Mouse (Mus musculus): ENCODE measurements at regions not wholly inside any gene's neighbourhood (a gene's known extent, or its start where the extent isn't known, plus 50 kb on each side); places are given as distances from the start of the nearest gene placed in this dataset.

DNA sequence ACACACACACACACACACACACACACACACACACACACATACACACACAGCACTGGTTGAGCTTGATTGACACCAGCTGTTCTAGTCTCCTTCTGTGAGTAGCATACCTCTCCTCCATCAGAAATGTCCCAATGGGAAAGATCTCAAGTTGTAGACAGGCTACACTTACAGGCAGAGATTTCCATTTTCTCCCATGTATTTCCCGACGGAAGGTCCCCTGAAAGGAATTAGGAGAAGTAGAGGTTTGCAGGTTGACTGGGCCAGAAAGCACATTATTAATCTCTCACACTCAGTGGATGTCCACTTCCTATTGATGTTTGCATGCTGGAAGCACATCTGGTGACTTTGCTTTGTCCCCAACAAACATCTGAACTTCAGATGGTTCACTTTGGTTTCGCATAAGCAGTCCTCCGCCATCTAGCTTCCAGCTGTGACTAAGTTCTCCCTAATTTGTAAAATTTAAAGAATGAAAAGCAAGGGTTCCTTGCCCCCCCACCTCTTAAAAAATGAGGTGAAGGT lies 1323.8 kb upstream of the A1bg start:
- no peak for DNase-seq

GRCm38 (mm10) chr15:62245237-62245636 lies 1322.4 kb upstream of the A1bg start:
- no peak for DNase-seq

DNA sequence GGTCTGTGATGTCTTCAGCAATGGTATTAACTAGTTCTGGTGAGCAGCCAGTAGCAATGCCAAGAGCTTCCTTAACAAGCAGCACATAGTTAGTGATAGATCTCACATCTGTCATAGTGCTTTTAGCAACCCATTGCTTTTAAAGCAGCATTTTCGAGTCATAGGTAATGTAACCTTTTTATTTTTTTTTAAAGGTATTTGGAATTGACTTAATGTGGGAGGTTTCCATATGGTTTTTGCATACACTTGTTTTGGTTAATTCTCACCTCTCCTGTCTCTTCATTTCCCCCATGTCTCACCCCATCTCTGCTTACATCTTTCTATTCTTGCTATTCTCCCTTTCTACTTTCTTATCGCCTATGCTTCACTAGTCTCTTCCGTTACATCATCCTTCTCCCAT lies 1322.0 kb upstream of the A1bg start:
- DNase-seq = no peak

- DNase-seq = no peak
Measured at GRCm38 (mm10) chr15:62240031-62240430, 1317.2 kb upstream of the A1bg start.

GRCm38 (mm10) chr15:62238503-62239045 lies 1315.8 kb upstream of the A1bg start:
- DNase-seq = no peak

DNA sequence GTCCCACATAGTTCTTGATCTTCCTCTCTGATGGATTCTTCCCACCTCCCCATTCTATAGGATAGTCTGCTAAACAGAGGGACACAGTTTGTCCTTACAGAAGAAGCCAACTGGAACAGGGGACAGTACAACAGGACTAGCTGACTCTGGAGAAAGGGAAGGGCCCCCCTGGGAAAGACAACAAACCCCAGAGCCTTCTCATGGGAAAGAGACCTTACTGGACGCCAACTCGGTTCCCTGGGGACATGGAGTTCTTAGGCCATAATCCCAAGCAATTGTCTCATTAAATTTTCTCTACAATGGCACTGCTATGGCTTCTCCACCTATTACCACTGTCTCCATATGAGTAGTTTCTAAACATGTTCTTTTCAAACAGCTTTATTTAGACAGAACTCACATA lies 1313.2 kb upstream of the A1bg start:
- peak; percentile 24 to 37 for DNase-seq

DNA sequence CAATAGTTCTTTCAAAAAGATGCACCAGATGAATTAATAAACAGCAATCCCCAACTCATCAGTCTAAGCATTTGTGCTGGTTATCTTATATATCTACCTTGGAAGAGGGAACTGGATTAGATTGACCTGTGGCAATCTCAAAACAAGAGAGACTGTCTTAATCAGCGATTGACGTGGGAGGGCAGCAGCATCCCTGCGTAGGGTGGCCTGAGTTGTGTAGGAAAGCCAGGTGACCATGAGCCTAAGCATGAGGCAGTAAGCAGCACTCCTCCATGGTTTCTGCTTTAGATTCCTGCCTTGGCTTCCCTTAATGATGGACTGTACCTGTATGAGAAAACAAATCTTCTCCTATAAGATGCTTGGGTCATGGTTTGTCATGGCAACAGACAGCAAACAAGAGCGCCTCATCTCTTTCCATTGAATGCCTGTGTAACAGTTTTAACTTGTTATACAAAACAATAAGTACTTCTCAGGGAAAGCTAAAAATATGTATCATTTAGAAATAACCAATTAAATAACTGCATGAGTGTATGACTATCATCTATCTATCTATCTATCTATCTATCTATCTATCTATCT lies 1311.5 kb upstream of the A1bg start:
- DNase-seq = no peak

DNA sequence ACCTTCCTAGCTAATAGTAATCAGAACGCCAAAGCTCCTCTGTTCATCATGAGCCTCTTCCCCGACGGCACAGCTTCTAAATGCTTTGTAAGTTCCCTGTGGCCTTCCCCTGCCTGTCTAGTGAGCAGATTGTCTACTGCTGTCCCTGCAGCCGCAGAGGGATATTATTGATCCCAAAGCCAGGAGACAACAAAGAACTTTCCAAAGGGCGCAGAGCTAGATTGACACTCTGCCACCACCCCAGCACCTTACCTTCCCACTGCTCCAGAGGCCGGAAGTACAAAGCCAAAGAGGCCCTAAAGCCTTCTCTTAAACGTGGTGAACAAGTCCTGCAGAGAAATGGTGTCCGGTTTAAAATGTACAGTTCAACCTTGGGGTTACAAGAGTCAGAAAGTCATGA lies 1310.3 kb upstream of the A1bg start:
- no peak for DNase-seq

- no peak for DNase-seq
Measured at GRCm38 (mm10) chr15:62231709-62232108, 1308.9 kb upstream of the A1bg start.

DNA sequence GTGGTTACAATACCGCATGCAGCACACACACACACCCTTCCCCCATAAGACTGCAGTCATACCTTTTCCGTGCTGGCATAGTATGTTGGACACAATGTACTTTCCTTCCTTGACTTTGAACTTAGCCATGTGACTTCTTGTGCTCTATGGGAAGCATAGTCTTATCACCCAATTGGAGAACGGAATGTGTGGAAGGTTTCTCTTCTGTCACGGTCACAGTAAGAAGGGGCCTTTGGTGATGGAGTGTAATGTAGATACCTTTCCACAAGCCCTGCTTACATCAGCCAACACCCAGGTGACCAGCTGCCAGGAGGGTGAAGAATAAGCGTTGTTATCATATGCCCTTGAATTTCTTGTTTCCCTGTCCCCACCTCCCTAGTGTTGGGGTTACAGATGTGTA lies 1308.0 kb upstream of the A1bg start:
- DNase-seq = no peak

DNA sequence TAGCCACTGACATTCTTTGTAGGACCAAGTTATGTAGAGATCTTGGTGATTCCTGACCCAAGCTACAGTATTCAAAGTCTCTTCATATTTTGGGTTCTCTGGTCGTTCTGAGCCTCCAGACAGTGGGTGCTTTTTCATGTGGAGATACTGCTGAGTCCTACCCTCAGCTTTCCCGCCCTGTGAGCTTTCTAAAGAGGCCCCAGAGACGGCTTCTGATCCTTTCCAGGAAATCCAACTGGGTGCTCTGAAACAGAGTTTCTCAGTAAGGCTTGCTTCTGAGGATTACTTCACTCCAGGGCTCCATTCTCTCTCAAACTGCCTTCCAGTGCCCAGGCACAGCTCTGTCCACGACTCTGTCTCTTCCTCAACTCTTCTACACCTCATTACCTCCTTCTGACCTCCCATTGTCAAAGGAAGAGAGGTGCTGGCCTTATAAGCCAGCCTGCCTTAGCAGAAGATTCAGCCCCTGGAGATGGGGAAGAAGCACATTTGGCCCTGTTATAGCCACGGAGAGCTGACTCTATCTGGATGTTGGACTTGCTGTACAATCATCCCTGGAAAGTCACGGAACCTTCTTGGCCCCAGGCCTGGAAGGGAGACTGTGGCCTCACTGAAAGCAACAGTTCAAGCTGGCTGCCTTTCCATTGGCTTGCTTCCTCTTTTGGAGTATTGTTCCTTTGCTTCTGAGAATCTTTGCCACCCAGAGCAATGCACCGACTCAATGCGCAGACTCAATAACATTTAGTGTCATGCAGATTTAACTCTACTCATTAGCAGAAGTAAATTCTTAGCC lies 1306.9 kb upstream of the A1bg start:
- peak; percentile 83 to 84 for DNase-seq

DNA sequence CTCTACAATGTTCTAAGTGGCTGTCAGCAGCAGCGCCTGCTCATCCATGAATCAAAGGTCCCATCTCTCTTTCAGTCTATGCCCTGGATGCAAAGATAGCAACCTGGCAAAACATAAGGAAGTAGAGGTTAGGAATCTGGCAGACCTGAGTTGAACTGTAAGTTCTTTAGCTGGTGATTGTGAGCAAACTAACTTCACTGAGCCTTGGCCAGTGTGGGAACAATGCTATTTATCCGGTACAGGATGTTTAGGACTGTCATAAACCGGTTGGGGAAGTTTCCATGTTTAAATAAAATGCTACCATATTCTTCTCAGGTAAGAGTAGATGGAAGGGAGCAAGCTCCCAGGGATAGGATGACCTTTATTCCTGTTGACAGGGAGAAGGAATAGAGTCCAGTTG lies 1306.2 kb upstream of the A1bg start:
- no peak for DNase-seq

GRCm38 (mm10) chr15:62224798-62225197 lies 1302.0 kb upstream of the A1bg start:
- DNase-seq = no peak

- DNase-seq = no peak
Measured at GRCm38 (mm10) chr15:62224191-62224590, 1301.4 kb upstream of the A1bg start.

DNA sequence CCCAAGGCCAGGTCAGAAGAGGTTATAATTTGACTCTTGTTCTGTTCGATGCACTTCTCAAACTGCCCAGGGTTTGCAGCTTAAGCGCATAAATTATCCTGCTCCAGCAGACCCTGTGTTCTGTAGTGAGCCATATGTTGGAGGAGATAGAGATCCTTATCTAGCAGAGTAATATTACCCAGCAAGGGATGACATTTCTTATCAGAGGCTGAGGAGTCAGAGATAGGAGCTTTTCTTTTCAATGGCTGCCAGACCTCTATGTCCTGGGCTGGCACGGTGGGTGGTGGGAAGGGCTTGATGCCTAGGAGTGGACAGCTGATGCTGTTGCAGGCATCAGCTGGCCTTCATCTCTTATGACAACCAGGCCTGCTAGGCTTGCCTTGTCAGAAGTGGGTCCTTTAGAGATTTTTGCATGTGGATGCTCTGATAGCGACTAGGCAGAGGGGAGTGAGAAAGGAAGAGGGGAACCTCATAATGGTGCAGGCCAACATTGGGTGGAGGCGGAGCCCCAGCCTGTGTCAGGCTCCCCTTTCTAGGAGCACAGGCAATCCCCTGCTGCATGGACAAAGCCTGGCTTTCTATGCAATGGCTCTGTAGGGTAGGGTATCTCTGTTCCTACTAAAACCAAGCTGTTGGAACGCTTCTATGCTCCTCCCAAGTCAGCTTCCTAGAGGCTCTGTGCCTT lies 1300.5 kb upstream of the A1bg start:
- DNase-seq = no peak

DNA sequence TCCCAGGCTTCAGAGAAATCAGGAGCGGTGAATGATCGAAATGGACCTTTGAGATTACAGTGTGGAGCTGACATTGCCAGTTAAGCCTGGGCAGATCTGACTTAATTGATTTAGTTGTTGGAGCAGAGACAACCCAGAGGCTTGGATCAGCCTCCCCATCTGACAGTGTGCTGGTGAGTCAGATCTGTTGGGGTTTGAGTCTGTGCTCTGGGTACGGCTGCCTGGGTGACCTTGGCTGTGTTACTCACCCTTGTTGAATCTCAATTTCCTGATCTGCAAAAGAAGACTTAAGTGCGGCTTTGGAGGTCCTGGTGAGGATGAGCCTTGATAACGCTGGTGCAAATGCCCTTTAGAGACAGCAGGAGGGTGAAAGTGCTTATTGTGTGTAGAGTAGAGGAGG lies 1299.9 kb upstream of the A1bg start:
- DNase-seq = no peak

GRCm38 (mm10) chr15:62222201-62222600 lies 1299.4 kb upstream of the A1bg start:
- DNase-seq = no peak

DNA sequence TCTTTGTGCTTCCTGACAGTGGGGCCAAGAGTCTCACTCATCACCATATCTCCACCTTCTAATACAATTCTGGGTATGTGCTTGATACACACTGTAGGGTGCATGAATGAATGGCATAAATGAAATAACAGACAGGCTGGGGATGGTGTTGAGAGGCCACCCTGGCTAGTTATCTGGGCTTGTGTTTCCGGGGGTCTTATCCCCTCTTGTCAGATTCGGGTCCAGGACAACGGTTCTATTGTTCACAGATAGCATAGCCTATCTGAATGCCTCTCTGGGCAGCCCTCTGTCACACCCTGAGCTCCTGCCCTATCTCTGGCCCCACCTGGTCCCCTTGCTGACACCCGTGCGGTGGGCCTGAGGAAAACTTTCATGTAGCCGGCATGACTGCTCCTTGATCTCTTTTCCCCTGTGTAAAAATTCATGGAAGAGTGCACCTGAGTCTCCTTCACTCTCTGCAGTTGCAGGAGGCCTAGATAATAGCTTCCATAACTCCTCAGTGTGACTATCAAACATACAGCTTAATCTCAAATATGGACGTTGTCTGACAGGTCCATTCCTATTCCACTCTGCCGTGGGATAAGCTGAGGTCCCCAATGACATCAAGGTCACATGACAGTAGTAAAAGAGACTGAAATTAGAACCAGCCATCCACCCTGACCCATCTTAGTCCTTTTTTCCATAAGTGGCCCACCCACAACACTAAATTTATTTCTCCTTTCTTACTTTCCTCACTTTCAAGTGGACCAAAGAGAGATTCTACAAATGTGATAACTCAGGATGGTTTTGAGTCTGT lies 1298.4 kb upstream of the A1bg start:
- DNase-seq = no peak

GRCm38 (mm10) chr15:62220620-62221019 lies 1297.8 kb upstream of the A1bg start:
- no peak for DNase-seq

- DNase-seq = no peak
Measured at GRCm38 (mm10) chr15:62219934-62220540, 1297.2 kb upstream of the A1bg start.

DNA sequence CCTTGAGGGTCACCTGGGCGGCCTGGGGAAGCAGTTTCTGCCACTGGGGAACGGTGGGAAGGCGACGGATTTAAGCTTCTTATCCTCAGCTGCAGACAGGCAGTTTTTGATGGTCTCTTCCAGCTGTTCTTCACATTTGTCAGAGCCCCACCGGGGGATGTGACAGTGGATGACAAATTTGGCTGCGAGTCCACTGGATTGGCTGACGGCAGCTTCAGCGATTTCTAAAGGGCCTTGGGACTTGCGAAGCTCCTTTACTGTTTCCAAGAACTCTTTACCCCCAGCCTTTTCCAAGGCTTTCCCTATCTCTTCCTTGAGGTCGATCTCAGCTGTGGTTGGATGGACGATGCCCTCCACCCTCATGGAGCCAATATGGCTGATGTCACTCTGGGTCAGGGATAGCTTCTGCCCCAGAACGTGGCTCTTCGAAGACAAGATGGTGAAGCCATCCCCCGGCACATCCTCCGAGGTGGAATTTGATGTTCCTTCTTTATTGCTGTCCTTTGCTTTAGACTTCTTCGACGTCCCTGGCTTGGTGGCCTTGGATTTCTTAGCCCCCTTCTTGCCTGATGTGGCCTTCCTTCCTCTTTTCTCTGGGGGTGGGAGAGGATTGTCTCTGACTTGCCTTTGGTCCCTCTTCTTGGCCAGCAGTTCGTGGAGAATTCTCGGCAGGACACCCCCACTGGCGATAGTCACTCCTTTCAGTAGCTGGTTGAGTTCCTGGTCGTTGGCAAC lies 1295.7 kb upstream of the A1bg start:
- DNase-seq = peak; percentile 37 to 56

Measured in heart, adult 18-20 months (tissue).